Mouse (Mus musculus): ENCODE data around the gene Xntrpc. TPM values are rescaled to one million over a fixed set of nuclear protein-coding genes. Genes with fewer than 3 reads are reported as not detected.
"Not testable (repeated sequence)": the region's sequence is repeated elsewhere in the genome, so short reads cannot be mapped to it uniquely, and the experiment has no call there.

Gene Xntrpc
- total RNA-seq (2021): 1.2 and 1.5 TPM in 2 replicates
- long read RNA-seq, experiment 1, partial matches to known transcripts: 1 of 6 reads
- long read RNA-seq, experiment 1, other reads (novel, unspliced or antisense): 5 of 6 reads
- long read RNA-seq, experiment 2, partial matches to known transcripts: 1 of 2 reads
- long read RNA-seq, experiment 2, other reads (novel, unspliced or antisense): 1 of 2 reads

- peak; percentile 97 for DNase-seq
Observed at GRCm38 (mm10) chr7:102065046-102065891, at the start of gene Xntrpc, which contains the start of the genes Rnf121 and Xndc1. TSS of gene Xntrpc (plus strand) at chr7:102065713. TSS of gene Rnf121 (minus strand) at chr7:102065469. TSS of gene Xndc1 (plus strand) at chr7:102065511.

- DNase-seq: peak; percentile 44
Observed at GRCm38 (mm10) chr7:102016936-102017335, 48.6 kb upstream of the Xntrpc start.

- DNase-seq: peak; percentile 58
Observed at GRCm38 (mm10) chr7:102017452-102017851, 48.1 kb upstream of the Xntrpc start.

- peak; percentile 39 for DNase-seq
Observed at GRCm38 (mm10) chr7:102018034-102018433, 47.5 kb upstream of the Xntrpc start.

GRCm38 (mm10) chr7:102018590-102018989 is 46.9 kb upstream of the Xntrpc start, which contains the start of gene Il18bp:
TSS of gene Il18bp (minus strand) at chr7:102018690.
- DNase-seq: no peak

- DNase-seq: no peak
Observed at GRCm38 (mm10) chr7:102019362-102019761, 46.2 kb upstream of the Xntrpc start.

GRCm38 (mm10) chr7:102020934-102021333 is 44.6 kb upstream of the Xntrpc start:
- not testable (repeated sequence) for DNase-seq

- DNase-seq: no peak
Observed at GRCm38 (mm10) chr7:102023821-102024220, 41.7 kb upstream of the Xntrpc start.

GRCm38 (mm10) chr7:102025187-102026119 is 40.1 kb upstream of the Xntrpc start:
- DNase-seq: no peak

GRCm38 (mm10) chr7:102034904-102035303 is 30.6 kb upstream of the Xntrpc start:
- DNase-seq: peak; percentile 44

- no peak for DNase-seq
Observed at GRCm38 (mm10) chr7:102035534-102035933, 30.0 kb upstream of the Xntrpc start.

GRCm38 (mm10) chr7:102037318-102037717 is 28.2 kb upstream of the Xntrpc start:
- no peak for DNase-seq

GRCm38 (mm10) chr7:102042314-102042713 is 23.2 kb upstream of the Xntrpc start:
- no peak for DNase-seq

GRCm38 (mm10) chr7:102048524-102048923 is 17.0 kb upstream of the Xntrpc start:
- DNase-seq: not testable (repeated sequence)

- DNase-seq: no peak
Observed at GRCm38 (mm10) chr7:102061353-102061752, 4.2 kb upstream of the Xntrpc start.

- no peak for DNase-seq
Observed at GRCm38 (mm10) chr7:102062203-102062602, 3.3 kb upstream of the Xntrpc start.

GRCm38 (mm10) chr7:102063891-102064290 is 1.6 kb upstream of the Xntrpc start:
- no peak for DNase-seq

- DNase-seq: no peak
Observed at GRCm38 (mm10) chr7:102064655-102065045, 863 bp upstream of the Xntrpc start.

GRCm38 (mm10) chr7:102066363-102066762 is 850 bp downstream of the Xntrpc start:
- DNase-seq: no peak

- peak; percentile 43 for DNase-seq
Observed at GRCm38 (mm10) chr7:102076714-102077296, 11.3 kb downstream of the Xntrpc start.

- peak; percentile 50 for DNase-seq
Observed at GRCm38 (mm10) chr7:102078517-102078916, 13.0 kb downstream of the Xntrpc start.

GRCm38 (mm10) chr7:102080311-102080710 is 14.8 kb downstream of the Xntrpc start:
- no peak for DNase-seq

Data from adrenal gland, postnatal 14 days (tissue).